In the genomic region with DNA sequence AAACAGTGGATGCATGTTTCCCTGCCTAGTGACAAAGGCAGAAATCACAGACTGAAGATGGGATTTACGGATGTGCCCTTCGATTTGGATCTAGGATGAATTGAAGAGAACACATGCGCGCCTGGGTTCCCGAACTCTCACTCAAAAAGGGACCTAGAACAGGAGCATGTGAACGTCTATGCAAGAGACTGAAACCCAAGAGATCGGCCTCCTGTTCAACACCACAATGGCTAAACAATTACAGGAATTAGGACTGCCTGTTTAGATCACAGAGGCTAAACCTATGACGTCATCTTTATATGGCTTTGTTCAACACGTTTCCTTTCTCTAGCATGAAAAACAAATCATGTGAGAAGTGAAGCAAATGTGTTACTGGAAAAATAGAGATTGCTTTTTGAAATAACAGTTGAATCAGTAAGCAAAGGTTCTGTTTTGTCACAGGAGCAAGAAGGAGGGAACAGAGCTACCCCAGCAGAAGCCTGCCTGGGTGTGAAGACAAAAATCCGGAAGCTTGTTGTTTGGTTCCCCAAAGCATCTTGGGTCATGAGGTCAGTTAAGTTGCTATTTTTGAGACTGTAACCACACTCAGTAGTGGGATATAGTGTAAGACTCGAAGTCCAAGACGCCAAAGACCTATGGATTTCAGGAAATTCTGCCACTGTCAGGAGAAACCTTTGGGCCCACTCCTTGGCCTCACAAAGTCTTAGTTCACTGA, we compare ENCODE assay signal across 14 mouse cellular contexts. TPM values are rescaled to one million over a fixed set of nuclear protein-coding genes. Genes with fewer than 3 reads are reported as not detected.
DNase-seq lines count a peak whose midpoint lies in the region.
"Had no signal": no experiment of that assay in that cellular context is flagged by ENCODE, and none has a peak within 500 bp of the region (broad histone marks: within the 10 kb centered on the region; RNA-seq: fewer than 3 reads in every experiment).

No protein-coding gene starts in this region.

- DNase-seq in heart, adult 11 months: peak; percentile 94
- DNase-seq in heart, postnatal 25 days (ENCODE audit: low spot score): no peak
- DNase-seq in layer of hippocampus, adult 11-12 months (ENCODE audit: low spot score): peak; percentile 23
- DNase-seq in layer of hippocampus, postnatal 25 days (ENCODE audit: extremely low spot score in 1 of 2, low spot score in 1 of 2): no peak
- DNase-seq in lung, postnatal 36 days: peak; percentile 6
- DNase-seq in lung, adult 18-20 months: no peak
- no peak for DNase-seq in right cerebral cortex, postnatal 4 days
- no peak for DNase-seq in urinary bladder, postnatal 4 days (ENCODE audit: low spot score in 2 of 2)
- DNase-seq: cerebellum, adult 8-10 months; gastrocnemius, postnatal 25 days; kidney, adult 2 months; kidney, postnatal 25 days; thymus, postnatal 36 days had no signal

- intact Hi-C loops in heart, postnatal 25 days (cut with DNase I): no loop called here

RNA-seq across cellular contexts. Expression of a gene that starts 35.1 kb away (rescaled TPM):
- total RNA-seq in heart, postnatal 25 days (2021): 1 to 10 TPM; 1.9 to 2.1 TPM
- 10 to 100 TPM; 43.9 to 44.7 TPM for total RNA-seq in layer of hippocampus, postnatal 25 days (2021)
- total RNA-seq: neutrophil, adult 5-6 weeks had no signal

Comparison
In these comparisons a context has a peak if more than half of its experiments do, and no peak if none do; other contexts are left out.
1. DNase-seq: peak in heart, adult 11 months (single experiment), layer of hippocampus, adult 11-12 months (single experiment) and lung, postnatal 36 days (single experiment); none in heart, postnatal 25 days (single experiment), layer of hippocampus, postnatal 25 days (0 of 2), lung, adult 18-20 months (0 of 2), right cerebral cortex, postnatal 4 days (single experiment) and urinary bladder, postnatal 4 days (0 of 2).
2. RNA of a gene that starts 35.1 kb away (total RNA-seq): 43.9 to 44.7 TPM in layer of hippocampus, postnatal 25 days; 1.9 to 2.1 TPM in heart, postnatal 25 days; every median in the first group is over 10 times any median in the second.